Mouse (Mus musculus): ENCODE results near the gene Wnk3.
A peak's percentile ranks its signal among the peaks of the same experiment; 100 is the strongest.
"Not testable (repeated sequence)": the region's sequence is repeated elsewhere in the genome, so short reads cannot be mapped to it uniquely, and the experiment has no call there.

The Wnk3 gene

GRCm38 (mm10) chrX:151197778-151198177, at the start of gene Wnk3:
Gene Wnk3, plus strand, starts transcription at chrX:151198078.
- DNase-seq (ENCODE audit: low spot score in 2 of 2): no peak

GRCm38 (mm10) chrX:151158414-151158813, 39.5 kb upstream of the Wnk3 start:
- DNase-seq (ENCODE audit: low spot score in 2 of 2): no peak

- peak; percentile 23 to 65 for DNase-seq (ENCODE audit: low spot score in 2 of 2)
Measured at GRCm38 (mm10) chrX:151168438-151169131, 29.3 kb upstream of the Wnk3 start.

GRCm38 (mm10) chrX:151169261-151169961, 28.5 kb upstream of the Wnk3 start:
- DNase-seq (ENCODE audit: low spot score in 2 of 2): peak; percentile 57 to 80

- DNase-seq (ENCODE audit: low spot score in 2 of 2): not testable (repeated sequence)
Measured at GRCm38 (mm10) chrX:151173134-151173533, 24.7 kb upstream of the Wnk3 start.

- DNase-seq (ENCODE audit: low spot score in 2 of 2): no peak
Measured at GRCm38 (mm10) chrX:151298329-151298728, 100.5 kb downstream of the Wnk3 start.

- DNase-seq (ENCODE audit: low spot score in 2 of 2): no peak
Measured at GRCm38 (mm10) chrX:151313732-151314131, 115.9 kb downstream of the Wnk3 start.

GRCm38 (mm10) chrX:151333615-151334014, 135.7 kb downstream of the Wnk3 start:
- DNase-seq (ENCODE audit: low spot score in 2 of 2): no peak

GRCm38 (mm10) chrX:151337804-151338203, 139.9 kb downstream of the Wnk3 start:
- DNase-seq (ENCODE audit: low spot score in 2 of 2): no peak

GRCm38 (mm10) chrX:151343761-151344500, 146.1 kb downstream of the Wnk3 start, which contains the start of gene Fam120c:
Gene Fam120c, plus strand, starts transcription at chrX:151344175.
- DNase-seq (ENCODE audit: low spot score in 2 of 2): peak; percentile 76 to 83

GRCm38 (mm10) chrX:151344501-151344984, 146.7 kb downstream of the Wnk3 start:
- peak; percentile 23 to 36 for DNase-seq (ENCODE audit: low spot score in 2 of 2)

- DNase-seq (ENCODE audit: low spot score in 2 of 2): peak in 1 of 2 experiments; percentile 17
Measured at GRCm38 (mm10) chrX:151345333-151346125, 147.7 kb downstream of the Wnk3 start.

GRCm38 (mm10) chrX:151347278-151347677, 149.4 kb downstream of the Wnk3 start:
- DNase-seq (ENCODE audit: low spot score in 2 of 2): no peak

- no peak for DNase-seq (ENCODE audit: low spot score in 2 of 2)
Measured at GRCm38 (mm10) chrX:151349322-151349721, 151.4 kb downstream of the Wnk3 start.
